Mouse (Mus musculus): ENCODE results near the gene Orc3. TPM values are rescaled to one million over a fixed set of nuclear protein-coding genes. Genes with fewer than 3 reads are reported as not detected.

Gene Orc3
- total RNA-seq, 2 experiments from 2014 or later: 64.9 to 68.4 TPM

GRCm38 (mm10) chr4:34522846-34523245 lies 91.9 kb downstream of the Orc3 start:
- intact Hi-C loops (cut with DNase I): no loop called here
- DNase-seq: peak; percentile 51

Other genes starting within 250 kb of the Orc3 start
- gene Akirin2, start 64.0 kb downstream of the Orc3 start, total RNA-seq (2021): 100 to 1,000 TPM; 124 to 135 TPM
- 10 to 100 TPM; 28.2 TPM for gene Rars2, start within 50 bp of the Orc3 start, total RNA-seq (2021)
- gene Slc35a1, start 72.5 kb upstream of the Orc3 start, total RNA-seq (2021): 10 to 100 TPM; 30.6 to 34.7 TPM
- gene Cfap206, start 115.3 kb upstream of the Orc3 start, total RNA-seq (2021): 1 to 10 TPM; 3.0 to 4.7 TPM
- gene Gm136, start 141.3 kb upstream of the Orc3 start, total RNA-seq (2021): under 1 TPM in 1 of 2 experiments, not detected in 1; 0.38 TPM
- gene Smim8, start 163.5 kb upstream of the Orc3 start, total RNA-seq (2021): 10 to 100 TPM; 22.0 to 23.2 TPM